Mouse (Mus musculus): ENCODE measurements around the gene Kmt2c. TPM values are rescaled to one million over a fixed set of nuclear protein-coding genes. Genes with fewer than 3 reads are reported as not detected.

The Kmt2c gene
- polyA plus RNA-seq (2015; fragmentation: Nextera tagmentation; extraction: Ambion mirVana): 5.3 TPM in 2 replicates

- H3K4me1 ChIP-seq (ENCODE audit: control insufficient read depth, low read depth, low read length): peaks cover 17% of the 10 kb centered on the region
- peak within 1 kb of the TSS; percentile 100 for H3K4me3 ChIP-seq (ENCODE audit: low read depth, low read length)
- peak within 1 kb of the TSS; percentile 100 for H3K27ac ChIP-seq (ENCODE audit: low read length)
- H3K36me3 ChIP-seq (ENCODE audit: control insufficient read depth, insufficient read depth): no peaks in the 10 kb centered on the region
- H3K9me3 ChIP-seq (replicated peaks; ENCODE audit: control insufficient read depth, low read length): no peaks in the 10 kb centered on the region
- peak within 1 kb of the TSS; percentile 97 for H3K4me2 ChIP-seq (ENCODE audit: low read depth, low read length)
- H3K27me3 ChIP-seq (ENCODE audit: control insufficient read depth, insufficient read depth, low read depth, low read length): no peaks in the 10 kb centered on the region
- no peak; the same call in 1 of the 2 replicates for ATAC-seq (ENCODE audit: low read depth)
- H3K9ac ChIP-seq (ENCODE audit: low read depth, low read length): peak within 1 kb of the TSS; percentile 98
- under 1% methylated on average over 42 of the region's 54 CpGs for WGBS (ENCODE audit: insufficient replicate concordance)
Observed at GRCm38 (mm10) chr5:25498346-25498820, at the start of gene Kmt2c. Gene Kmt2c (minus strand): TSS chr5:25498783.

GRCm38 (mm10) chr5:25546912-25547311, 48.3 kb upstream of the Kmt2c start:
- ATAC-seq (ENCODE audit: low read depth): no peak
- 78% methylated on average over 2 of the region's 2 CpGs for WGBS (ENCODE audit: insufficient replicate concordance)

GRCm38 (mm10) chr5:25544566-25544965, 46.0 kb upstream of the Kmt2c start:
- ATAC-seq (ENCODE audit: low read depth): no peak
- Histone ChIP-seq H3K9ac (ENCODE audit: low read depth, low read length) (no peak overlapping the region), H3K27me3 (ENCODE audit: control insufficient read depth, insufficient read depth, low read depth, low read length) (no peaks in the 10 kb centered on the region), H3K27ac (ENCODE audit: low read length) (no peak overlapping the region), H3K4me2 (ENCODE audit: low read depth, low read length) (no peak overlapping the region), H3K9me3 (replicated peaks; ENCODE audit: control insufficient read depth, low read length) (no peaks in the 10 kb centered on the region), H3K4me3 (ENCODE audit: low read depth, low read length) (no peak overlapping the region), H3K36me3 (ENCODE audit: control insufficient read depth, insufficient read depth) (no peaks in the 10 kb centered on the region), H3K4me1 (ENCODE audit: control insufficient read depth, low read depth, low read length) (no peaks in the 10 kb centered on the region)
- 73% methylated on average over 5 of the region's 5 CpGs for WGBS (ENCODE audit: insufficient replicate concordance)

More at GRCm38 (mm10) chr5:25546912-25547311, 48.3 kb upstream of the Kmt2c start:
- no peaks in the 10 kb centered on the region for H3K27me3 ChIP-seq (ENCODE audit: control insufficient read depth, insufficient read depth, low read depth, low read length)
- H3K9me3 ChIP-seq (replicated peaks; ENCODE audit: control insufficient read depth, low read length): no peaks in the 10 kb centered on the region
- no peak overlapping the region for H3K9ac ChIP-seq (ENCODE audit: low read depth, low read length)
- H3K27ac ChIP-seq (ENCODE audit: low read length): no peak overlapping the region
- H3K36me3 ChIP-seq (ENCODE audit: control insufficient read depth, insufficient read depth): no peaks in the 10 kb centered on the region
- H3K4me2 ChIP-seq (ENCODE audit: low read depth, low read length): no peak overlapping the region
- no peaks in the 10 kb centered on the region for H3K4me1 ChIP-seq (ENCODE audit: control insufficient read depth, low read depth, low read length)
- no peak overlapping the region for H3K4me3 ChIP-seq (ENCODE audit: low read depth, low read length)

GRCm38 (mm10) chr5:25544061-25544460, 45.5 kb upstream of the Kmt2c start:
- H3K4me2 ChIP-seq (ENCODE audit: low read depth, low read length): no peak overlapping the region
- WGBS (ENCODE audit: insufficient replicate concordance): 72% methylated on average over 3 of the region's 3 CpGs
- ATAC-seq (ENCODE audit: low read depth): no peak
- H3K27me3 ChIP-seq (ENCODE audit: control insufficient read depth, insufficient read depth, low read depth, low read length): no peaks in the 10 kb centered on the region
- H3K4me3 ChIP-seq (ENCODE audit: low read depth, low read length): no peak overlapping the region
- no peaks in the 10 kb centered on the region for H3K36me3 ChIP-seq (ENCODE audit: control insufficient read depth, insufficient read depth)
- H3K4me1 ChIP-seq (ENCODE audit: control insufficient read depth, low read depth, low read length): no peaks in the 10 kb centered on the region
- H3K9me3 ChIP-seq (replicated peaks; ENCODE audit: control insufficient read depth, low read length): no peaks in the 10 kb centered on the region
- no peak overlapping the region for H3K9ac ChIP-seq (ENCODE audit: low read depth, low read length)
- no peak overlapping the region for H3K27ac ChIP-seq (ENCODE audit: low read length)

GRCm38 (mm10) chr5:25541661-25542060, 43.1 kb upstream of the Kmt2c start:
- H3K9ac ChIP-seq (ENCODE audit: low read depth, low read length): no peak overlapping the region
- H3K4me3 ChIP-seq (ENCODE audit: low read depth, low read length): no peak overlapping the region
- H3K4me1 ChIP-seq (ENCODE audit: control insufficient read depth, low read depth, low read length): peaks cover 5% of the 10 kb centered on the region
- no peaks in the 10 kb centered on the region for H3K27me3 ChIP-seq (ENCODE audit: control insufficient read depth, insufficient read depth, low read depth, low read length)
- no peaks in the 10 kb centered on the region for H3K9me3 ChIP-seq (replicated peaks; ENCODE audit: control insufficient read depth, low read length)
- ATAC-seq (ENCODE audit: low read depth): no peak
- no peak overlapping the region for H3K27ac ChIP-seq (ENCODE audit: low read length)
- no peaks in the 10 kb centered on the region for H3K36me3 ChIP-seq (ENCODE audit: control insufficient read depth, insufficient read depth)
- WGBS (ENCODE audit: insufficient replicate concordance): 63% methylated on average over 2 of the region's 2 CpGs
- no peak overlapping the region for H3K4me2 ChIP-seq (ENCODE audit: low read depth, low read length)

- peaks cover 6% of the 10 kb centered on the region for H3K4me1 ChIP-seq (ENCODE audit: control insufficient read depth, low read depth, low read length)
- H3K9ac ChIP-seq (ENCODE audit: low read depth, low read length): no peak overlapping the region
- ATAC-seq (ENCODE audit: low read depth): no peak
- H3K9me3 ChIP-seq (replicated peaks; ENCODE audit: control insufficient read depth, low read length): no peaks in the 10 kb centered on the region
- no peak overlapping the region for H3K27ac ChIP-seq (ENCODE audit: low read length)
- H3K4me3 ChIP-seq (ENCODE audit: low read depth, low read length): no peak overlapping the region
- H3K27me3 ChIP-seq (ENCODE audit: control insufficient read depth, insufficient read depth, low read depth, low read length): no peaks in the 10 kb centered on the region
- H3K36me3 ChIP-seq (ENCODE audit: control insufficient read depth, insufficient read depth): no peaks in the 10 kb centered on the region
- H3K4me2 ChIP-seq (ENCODE audit: low read depth, low read length): no peak overlapping the region
- WGBS (ENCODE audit: insufficient replicate concordance): 71% methylated on average over 3 of the region's 3 CpGs
Observed at GRCm38 (mm10) chr5:25540921-25541320, 42.3 kb upstream of the Kmt2c start.

- Histone ChIP-seq H3K36me3 (ENCODE audit: control insufficient read depth, insufficient read depth) (no peaks in the 10 kb centered on the region), H3K27ac (ENCODE audit: low read length) (no peak overlapping the region), H3K9ac (ENCODE audit: low read depth, low read length) (no peak overlapping the region), H3K4me1 (ENCODE audit: control insufficient read depth, low read depth, low read length) (peaks cover 6% of the 10 kb centered on the region), H3K9me3 (replicated peaks; ENCODE audit: control insufficient read depth, low read length) (no peaks in the 10 kb centered on the region), H3K4me2 (ENCODE audit: low read depth, low read length) (no peak overlapping the region), H3K27me3 (ENCODE audit: control insufficient read depth, insufficient read depth, low read depth, low read length) (no peaks in the 10 kb centered on the region), H3K4me3 (ENCODE audit: low read depth, low read length) (no peak overlapping the region)
- no peak for ATAC-seq (ENCODE audit: low read depth)
Observed at GRCm38 (mm10) chr5:25540412-25540811, 41.8 kb upstream of the Kmt2c start.

GRCm38 (mm10) chr5:25536921-25537409, 38.4 kb upstream of the Kmt2c start:
- no peak overlapping the region for H3K9ac ChIP-seq (ENCODE audit: low read depth, low read length)
- no peaks in the 10 kb centered on the region for H3K9me3 ChIP-seq (replicated peaks; ENCODE audit: control insufficient read depth, low read length)
- H3K27me3 ChIP-seq (ENCODE audit: control insufficient read depth, insufficient read depth, low read depth, low read length): no peaks in the 10 kb centered on the region
- H3K4me2 ChIP-seq (ENCODE audit: low read depth, low read length): no peak overlapping the region
- 37% methylated on average over 6 of the region's 6 CpGs for WGBS (ENCODE audit: insufficient replicate concordance)
- ATAC-seq (ENCODE audit: low read depth): peak; percentile 55; the same call in 1 of the 2 replicates
- H3K36me3 ChIP-seq (ENCODE audit: control insufficient read depth, insufficient read depth): no peaks in the 10 kb centered on the region
- H3K27ac ChIP-seq (ENCODE audit: low read length): no peak overlapping the region
- H3K4me1 ChIP-seq (ENCODE audit: control insufficient read depth, low read depth, low read length): peaks cover 19% of the 10 kb centered on the region
- H3K4me3 ChIP-seq (ENCODE audit: low read depth, low read length): no peak overlapping the region

- no peak overlapping the region for H3K4me3 ChIP-seq (ENCODE audit: low read depth, low read length)
- H3K9ac ChIP-seq (ENCODE audit: low read depth, low read length): no peak overlapping the region
- H3K9me3 ChIP-seq (replicated peaks; ENCODE audit: control insufficient read depth, low read length): no peaks in the 10 kb centered on the region
- H3K4me1 ChIP-seq (ENCODE audit: control insufficient read depth, low read depth, low read length): peaks cover 19% of the 10 kb centered on the region
- H3K27ac ChIP-seq (ENCODE audit: low read length): no peak overlapping the region
- WGBS (ENCODE audit: insufficient replicate concordance): 69% methylated on average over 2 of the region's 2 CpGs
- H3K36me3 ChIP-seq (ENCODE audit: control insufficient read depth, insufficient read depth): no peaks in the 10 kb centered on the region
- H3K27me3 ChIP-seq (ENCODE audit: control insufficient read depth, insufficient read depth, low read depth, low read length): no peaks in the 10 kb centered on the region
- no peak overlapping the region for H3K4me2 ChIP-seq (ENCODE audit: low read depth, low read length)
- no peak for ATAC-seq (ENCODE audit: low read depth)
Observed at GRCm38 (mm10) chr5:25536451-25536850, 37.9 kb upstream of the Kmt2c start.
